Mouse (Mus musculus) heart, adult 2 months (tissue): Measurements from ENCODE around the gene Stard7. TPM values are rescaled to one million over a fixed set of nuclear protein-coding genes. Genes with fewer than 3 reads are reported as not detected.
A peak's percentile ranks its signal among the peaks of the same experiment; 100 is the strongest.
"Not testable (repeated sequence)": the region's sequence is repeated elsewhere in the genome, so short reads cannot be mapped to it uniquely, and the experiment has no call there.

Experiments
- DNase-seq, 2 experiments: peaks; one replicate each; pipeline ENCODE4 v3.0.0; 2021
- H3K27ac ChIP-seq: fragments of 200-600 bp; 2 replicates; pipeline ENCODE4 v1.8.1; 2022
- H3K27me3 ChIP-seq: fragments of 200-500 bp; 2 replicates; pipeline ENCODE4 v1.6.1; 2012; ENCODE audit warnings: mild to moderate bottlenecking, low read length, inconsistent platforms, mixed read lengths; ENCODE audit not compliant: control insufficient read depth, insufficient read depth
- H3K36me3 ChIP-seq: fragments of 200-500 bp; 2 replicates; pipeline ENCODE4 v1.6.1; 2012; ENCODE audit warnings: low read length, inconsistent platforms; ENCODE audit not compliant: control insufficient read depth, insufficient read depth
- H3K4me1 ChIP-seq: fragments of 200-500 bp; 2 replicates; pipeline ENCODE4 v1.6.1; 2011; ENCODE audit warnings: low read length; ENCODE audit not compliant: control insufficient read depth, insufficient read depth
- H3K4me3 ChIP-seq: fragments of 200-600 bp; 2 replicates; pipeline ENCODE4 v1.8.1; 2022
- H3K79me2 ChIP-seq: fragments of 200-500 bp; replicated peaks from 2 replicates; pipeline ENCODE4 v1.6.1; 2012; ENCODE audit warnings: mild to moderate bottlenecking, inconsistent platforms, low read length, moderate library complexity, mixed read lengths; ENCODE audit not compliant: control insufficient read depth, insufficient read depth
- H3K9ac ChIP-seq: fragments of 200-500 bp; 2 replicates; pipeline ENCODE4 v1.6.1; 2012; ENCODE audit warnings: low read depth, mild to moderate bottlenecking, control low read depth, inconsistent platforms, low read length, mixed read lengths
- CTCF ChIP-seq: fragments of 200-600 bp; IDR thresholded peaks from 2 replicates; pipeline ENCODE4 v1.8.1; 2022; ENCODE audit warnings: antibody characterized with exemption, mild to moderate bottlenecking, moderate library complexity
- EP300 ChIP-seq: fragments of 200-500 bp; IDR thresholded peaks from 2 replicates; pipeline ENCODE4 v1.6.1; 2011; ENCODE audit warnings: low read depth, low read length, control low read depth; ENCODE audit not compliant: insufficient read depth
- POLR2A ChIP-seq: fragments of 200-500 bp; IDR thresholded peaks from 2 replicates; pipeline ENCODE4 v1.6.1; 2011; ENCODE audit warnings: mild to moderate bottlenecking, low read depth, low read length, control low read depth; ENCODE audit not compliant: insufficient read depth
- WGBS: fragments of 180-500 bp; shearing (Covaris S2); methylation state at CpG from one replicate; pipeline ENCODE4 v1.1.7; 2018; 5-methylcytosine and 5-hydroxymethylcytosine counted together
- intact Hi-C: fragments of 180-260 bp; cut with DNase I; formaldehyde crosslinking; loops from one replicate; pipeline ENCODE4 v1.15.1; 2025
- polyA plus RNA-seq: library from polyadenylated mRNA; depleted of rRNA; stranded (reverse); fragments of >200 nt; gene quantifications from 2 replicates; pipeline ENCODE4 v1.2.3, GENCODE M21; 2012
- total RNA-seq, 2 experiments: library from RNA; stranded (reverse); gene quantifications; 2 replicates each; pipeline ENCODE4 v1.2.3; 2021

The Stard7 gene
- total and polyA plus RNA-seq, 3 experiments = 64.0 to 165 (median 150) TPM

- no peak for TF ChIP-seq POLR2A
- TF ChIP-seq CTCF = no peak
- TF ChIP-seq EP300 = no peak
- DNase-seq = no peak
- 81% methylated on average over 4 of the region's 4 CpGs for WGBS
- H3K4me3 ChIP-seq = no peak overlapping the region
- no peak overlapping the region for H3K27ac ChIP-seq
- no peak overlapping the region for H3K9ac ChIP-seq
- H3K4me1 ChIP-seq = no peaks in the 10 kb centered on the region
- no peaks in the 10 kb centered on the region for H3K27me3 ChIP-seq
- H3K36me3 ChIP-seq = peaks cover 21% of the 10 kb centered on the region
- intact Hi-C loops = no loop called here
- H3K79me2 ChIP-seq = no peaks in the 10 kb centered on the region
Observed at GRCm38 (mm10) chr2:127292250-127292649, 22.2 kb downstream of the Stard7 start.

GRCm38 (mm10) chr2:127297001-127297805, 27.2 kb downstream of the Stard7 start:
- Histone ChIP-seq H3K4me3 (no peak overlapping the region), H3K27ac (no peak overlapping the region; the same call in 1 of the 2 replicates), H3K79me2 (no peaks in the 10 kb centered on the region), H3K36me3 (peaks cover 20% of the 10 kb centered on the region), H3K9ac (no peak overlapping the region), H3K4me1 (no peaks in the 10 kb centered on the region), H3K27me3 (no peaks in the 10 kb centered on the region)
- TF ChIP-seq CTCF (no peak), EP300 (0 out of 2 replicates have a peak, but pooled peaks have one; percentile 35)
- 78% methylated on average over 7 of the region's 7 CpGs for WGBS
- intact Hi-C loops = no loop called here
- DNase-seq = peak in 1 of 2 experiments; percentile 27

GRCm38 (mm10) chr2:127298056-127298455, 28.0 kb downstream of the Stard7 start:
- H3K4me1 ChIP-seq = no peaks in the 10 kb centered on the region
- no peaks in the 10 kb centered on the region for H3K79me2 ChIP-seq
- no peak for TF ChIP-seq EP300
- no peak for TF ChIP-seq CTCF
- no peak for TF ChIP-seq POLR2A
- intact Hi-C loops = no loop called here
- DNase-seq = no peak
- H3K36me3 ChIP-seq = peaks cover 20% of the 10 kb centered on the region
- H3K4me3 ChIP-seq = no peak overlapping the region
- WGBS = 86% methylated on average over 1 of the region's 1 CpGs
- H3K27ac ChIP-seq = no peak overlapping the region
- H3K27me3 ChIP-seq = no peaks in the 10 kb centered on the region
- H3K9ac ChIP-seq = no peak overlapping the region

GRCm38 (mm10) chr2:127300701-127301100, 30.7 kb downstream of the Stard7 start:
- no peak overlapping the region for H3K9ac ChIP-seq
- no peak overlapping the region for H3K27ac ChIP-seq
- no peak for DNase-seq
- no peak for TF ChIP-seq CTCF
- no peak for TF ChIP-seq POLR2A
- no peak for TF ChIP-seq EP300
- no peaks in the 10 kb centered on the region for H3K27me3 ChIP-seq
- WGBS = 64% methylated on average over 3 of the region's 3 CpGs
- intact Hi-C loops = no loop called here
- no peaks in the 10 kb centered on the region for H3K79me2 ChIP-seq
- H3K4me1 ChIP-seq = no peaks in the 10 kb centered on the region
- H3K4me3 ChIP-seq = no peak overlapping the region
- peaks cover 10% of the 10 kb centered on the region for H3K36me3 ChIP-seq

GRCm38 (mm10) chr2:127301883-127302282, 31.9 kb downstream of the Stard7 start:
- peaks cover 7% of the 10 kb centered on the region for H3K36me3 ChIP-seq
- H3K9ac ChIP-seq = no peak overlapping the region
- H3K27ac ChIP-seq = no peak overlapping the region
- TF ChIP-seq CTCF (no peak), POLR2A (no peak), EP300 (no peak)
- no peaks in the 10 kb centered on the region for H3K79me2 ChIP-seq
- H3K27me3 ChIP-seq = no peaks in the 10 kb centered on the region
- intact Hi-C loops = no loop called here
- no peaks in the 10 kb centered on the region for H3K4me1 ChIP-seq
- DNase-seq = no peak
- WGBS = 91% methylated on average over 3 of the region's 3 CpGs
- H3K4me3 ChIP-seq = no peak overlapping the region

GRCm38 (mm10) chr2:127304192-127304591, 34.2 kb downstream of the Stard7 start:
- H3K9ac ChIP-seq, H3K27me3 ChIP-seq, H3K79me2 ChIP-seq, DNase-seq, intact Hi-C loops, H3K4me3 ChIP-seq, H3K36me3 ChIP-seq, H3K27ac ChIP-seq, H3K4me1 ChIP-seq: not testable (repeated sequence)
- 73% methylated on average over 4 of the region's 4 CpGs for WGBS
